Mouse (Mus musculus) kidney, adult 9 months (tissue): ENCODE results near the gene Ptprr.

Experiments
- DNase-seq: peaks from one replicate; pipeline ENCODE4 v3.0.0; 2022

The Ptprr gene

DNA sequence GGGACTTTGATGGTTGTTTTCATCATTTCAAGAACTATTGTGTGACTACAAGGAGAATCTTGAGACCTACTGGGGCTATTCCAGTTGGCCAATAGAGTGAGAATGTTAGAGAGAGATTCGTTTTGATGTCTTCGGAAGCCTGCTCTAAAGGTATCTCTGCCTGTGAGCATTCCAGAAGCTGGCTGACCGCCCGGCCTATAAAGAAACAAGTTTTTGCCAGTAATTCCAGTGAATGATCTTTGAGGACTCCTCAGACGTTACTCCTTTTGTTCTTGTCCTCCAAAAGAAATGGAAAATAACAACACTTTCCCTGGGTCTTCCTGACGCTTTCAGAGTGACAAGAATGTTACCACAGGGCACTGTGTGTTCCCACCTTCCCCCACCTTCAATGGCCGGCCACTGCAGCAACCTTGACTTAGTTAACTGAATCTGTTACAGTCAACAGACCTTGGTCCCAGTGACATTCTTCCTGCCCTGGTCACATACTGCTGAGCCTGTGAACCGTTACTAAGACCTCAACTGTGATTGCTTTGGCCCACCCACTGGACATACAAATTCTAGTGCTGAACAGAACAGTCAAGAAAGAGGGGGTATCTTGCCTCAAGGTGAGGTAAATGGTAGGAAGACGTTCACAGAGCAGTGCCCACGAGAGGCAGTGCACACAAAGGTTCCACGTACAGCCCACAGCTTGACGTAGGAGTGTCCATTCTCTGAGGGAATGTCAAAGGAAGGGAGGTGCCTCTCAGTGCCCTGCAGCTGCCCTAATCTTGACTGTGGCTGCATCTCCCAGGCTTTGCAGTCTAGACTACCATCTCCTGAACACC, 252.8 kb downstream of the Ptprr start:
- peak; percentile 57 for DNase-seq

DNA sequence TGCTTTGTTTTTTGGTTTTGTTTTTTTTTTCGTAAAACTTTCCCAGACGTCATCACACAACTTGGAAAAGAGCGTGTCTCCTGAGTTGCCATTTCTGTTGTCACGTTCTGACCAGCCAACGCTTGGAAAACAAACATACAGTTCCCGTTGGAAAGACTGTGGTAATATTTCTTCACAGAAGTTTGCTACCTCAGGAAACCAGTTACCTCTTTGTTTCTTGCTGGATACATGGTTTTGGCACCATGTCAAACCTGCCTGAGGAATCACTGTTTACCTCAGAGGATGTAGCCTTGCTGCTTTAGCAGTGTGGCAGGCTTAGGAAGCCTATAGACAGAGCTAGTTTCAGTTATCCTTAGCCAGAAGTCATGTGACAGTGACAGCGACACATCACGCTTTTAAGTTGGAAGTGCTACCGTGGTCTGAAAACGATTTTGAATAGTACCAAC, 253.5 kb downstream of the Ptprr start:
- DNase-seq = no peak

GRCm38 (mm10) chr10:116272156-116272555, 254.1 kb downstream of the Ptprr start:
- DNase-seq = no peak

DNA sequence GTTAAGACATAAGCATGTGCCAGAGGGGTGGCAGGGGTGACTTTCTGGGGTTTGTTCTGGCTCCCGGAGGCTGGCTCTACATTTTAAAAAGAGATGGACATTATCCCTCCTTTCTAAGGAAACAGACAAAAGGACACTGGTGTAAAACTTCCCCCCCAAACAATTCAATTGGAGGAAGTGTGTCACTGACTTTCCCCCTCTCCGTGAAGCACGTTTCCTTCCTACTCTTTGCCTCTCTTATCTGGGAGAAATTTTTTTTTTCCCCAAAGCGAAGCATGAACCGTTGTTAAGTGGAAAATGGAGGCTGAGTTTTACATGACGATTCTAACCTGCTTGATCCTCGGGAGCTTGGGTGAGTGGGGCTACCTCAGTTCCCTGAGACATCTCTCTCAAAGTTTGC, 257.3 kb downstream of the Ptprr start, which contains the start of gene Ptprb:
TSS of gene Ptprb (plus strand) at position 244 of the 400 bp plus-strand sequence.
- no peak for DNase-seq

GRCm38 (mm10) chr10:116286697-116287344, 268.8 kb downstream of the Ptprr start:
- DNase-seq = no peak

DNA sequence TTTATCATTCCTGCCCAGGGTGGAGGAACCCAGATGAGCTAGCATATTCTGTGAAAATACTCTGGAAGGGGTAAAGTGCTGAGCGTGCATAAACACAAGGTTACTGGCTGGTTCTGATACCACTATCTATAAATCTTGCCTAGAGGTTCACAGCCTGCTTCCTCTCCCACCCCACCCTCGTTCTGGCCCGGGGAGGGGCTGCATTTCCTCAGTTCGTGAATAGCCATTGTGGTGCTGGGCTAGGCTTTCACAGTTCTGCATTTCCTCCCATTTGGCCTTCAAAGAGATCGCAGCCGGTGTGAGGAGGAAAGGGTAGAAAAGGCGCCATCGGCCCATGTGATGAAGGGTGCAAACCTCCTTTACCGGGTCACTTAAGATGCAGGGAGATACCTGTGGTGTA, 270.1 kb downstream of the Ptprr start:
- peak; percentile 67 for DNase-seq

DNA sequence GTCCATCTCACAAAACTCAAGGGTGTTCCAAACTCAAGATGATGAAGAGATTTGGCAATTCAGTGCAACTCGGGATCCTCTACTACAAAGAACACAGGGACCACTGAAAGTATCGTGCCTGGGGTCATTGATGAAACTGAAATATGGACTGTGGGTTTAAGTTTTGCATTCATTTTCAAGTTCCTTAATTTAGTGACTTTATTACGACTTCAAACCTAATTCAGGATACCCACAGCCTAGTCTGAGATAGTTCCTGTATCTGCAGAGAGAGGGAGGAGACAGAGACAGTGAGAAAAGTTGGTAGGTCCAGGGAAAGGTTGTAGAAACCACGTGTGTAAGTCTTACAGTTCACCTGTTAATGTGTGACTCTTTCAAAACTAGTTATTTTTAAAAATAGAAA, 272.5 kb downstream of the Ptprr start:
- no peak for DNase-seq

GRCm38 (mm10) chr10:116291153-116291755, 273.2 kb downstream of the Ptprr start:
- DNase-seq = no peak

DNA sequence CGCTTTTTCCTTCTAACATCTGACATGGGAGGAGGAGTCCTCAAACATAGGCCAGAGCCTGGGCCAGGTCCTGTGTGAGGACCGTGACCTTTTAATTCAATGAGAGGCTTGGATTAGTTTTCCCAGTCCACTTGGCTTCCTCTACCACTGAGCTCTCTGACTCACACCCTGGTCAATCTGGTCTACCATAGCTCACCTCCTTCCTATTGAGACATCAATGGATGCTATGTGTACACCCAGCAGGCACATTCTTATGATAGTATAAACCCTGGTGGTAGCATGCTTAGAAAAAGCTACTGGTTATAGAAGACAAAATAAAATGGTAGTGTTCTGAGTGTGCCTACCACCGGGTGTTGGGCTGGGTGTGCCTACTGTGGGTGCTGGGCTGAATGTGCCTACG, 278.4 kb downstream of the Ptprr start:
- DNase-seq = no peak

DNA sequence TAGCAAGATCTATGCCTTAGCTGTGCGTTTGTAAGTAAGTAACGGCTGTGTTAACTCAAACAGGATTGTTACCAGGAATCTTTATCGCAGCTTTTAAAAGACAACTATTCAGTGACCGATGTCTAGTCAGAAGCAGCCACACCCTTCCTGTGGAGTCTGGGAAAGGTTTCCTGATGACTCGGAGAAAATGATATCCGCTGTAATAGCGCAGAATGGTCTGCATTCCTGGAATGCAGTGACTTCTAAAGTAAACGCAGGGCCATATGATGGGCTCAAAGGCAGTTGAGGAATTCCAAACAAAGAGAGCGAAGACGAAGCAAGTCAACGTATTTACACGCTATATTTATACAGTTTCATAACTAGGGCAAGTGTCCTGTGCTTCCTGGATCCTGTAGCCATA, 279.8 kb downstream of the Ptprr start:
- DNase-seq = peak; percentile 33

- DNase-seq = peak; percentile 55
Observed at GRCm38 (mm10) chr10:116300824-116301223, 282.8 kb downstream of the Ptprr start.

GRCm38 (mm10) chr10:116301258-116301657, 283.2 kb downstream of the Ptprr start:
- DNase-seq = peak; percentile 64

DNA sequence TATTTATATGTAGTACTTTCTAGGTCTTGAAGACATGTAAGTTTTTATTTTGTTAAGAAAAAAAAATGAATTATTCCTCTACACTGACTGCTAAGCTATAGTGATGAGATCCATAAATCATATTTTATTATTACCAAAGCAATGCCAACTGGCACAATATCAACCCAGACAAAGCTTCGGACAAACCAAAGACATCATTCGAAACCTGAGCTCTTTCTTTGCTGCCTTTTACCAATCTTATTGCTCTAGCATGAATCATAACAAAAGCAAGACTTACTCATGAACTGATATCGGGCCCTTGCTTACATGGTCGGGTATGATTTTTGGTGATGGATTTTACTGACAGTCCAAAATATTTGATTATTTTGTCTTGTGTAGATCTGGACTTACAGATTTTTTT, 286.3 kb downstream of the Ptprr start:
- DNase-seq = no peak

DNA sequence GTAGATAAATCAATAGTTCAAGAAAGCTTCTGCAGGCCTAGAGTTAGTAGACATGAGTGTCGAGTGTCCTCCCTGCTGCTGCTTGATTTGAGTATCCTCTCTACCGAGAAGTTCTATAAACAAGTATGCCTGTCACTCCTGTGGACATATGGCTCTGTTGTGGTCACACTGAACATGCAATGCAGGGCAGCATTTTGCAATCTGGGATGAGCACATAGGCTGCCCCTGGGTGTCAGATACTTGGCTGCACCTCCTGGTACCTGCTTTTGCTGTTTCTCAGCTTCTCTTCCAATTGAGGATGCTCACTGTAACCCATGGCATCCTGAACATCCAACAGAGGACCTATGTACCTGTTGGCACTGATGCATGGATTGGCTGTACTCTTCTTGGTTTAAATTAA, 291.4 kb downstream of the Ptprr start:
- no peak for DNase-seq

GRCm38 (mm10) chr10:116310516-116311210, 292.6 kb downstream of the Ptprr start:
- DNase-seq = no peak

DNA sequence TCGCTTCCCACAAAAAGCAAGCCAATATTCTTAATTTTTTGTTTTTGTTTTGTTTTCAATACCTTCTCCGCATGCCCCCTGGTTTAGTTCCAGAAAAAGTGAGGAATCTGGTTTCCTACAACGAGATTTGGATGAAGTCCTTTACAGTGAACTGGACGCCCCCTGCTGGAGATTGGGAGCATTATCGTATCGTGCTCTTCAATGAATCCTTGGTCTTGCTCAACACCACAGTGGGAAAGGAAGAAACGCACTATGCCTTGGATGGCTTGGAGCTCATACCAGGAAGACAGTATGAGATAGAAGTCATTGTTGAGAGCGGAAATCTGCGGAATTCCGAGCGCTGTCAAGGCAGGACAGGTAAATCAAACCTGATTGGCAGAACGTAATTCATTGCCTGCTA, 301.2 kb downstream of the Ptprr start:
- peak; percentile 87 for DNase-seq
